Mouse (Mus musculus) forebrain, postnatal 0 days (tissue): ENCODE data around the gene Brpf3. TPM values are rescaled to one million over a fixed set of nuclear protein-coding genes. Genes with fewer than 3 reads are reported as not detected.

ENCODE experiments used
- ATAC-seq: fragments of 200-750 bp; cut with Nextera tagmentation; 2 replicates; pipeline ENCODE4 v1.8.0; 2017; ENCODE audit warnings: mild to moderate bottlenecking, moderate library complexity
- DNase-seq: peaks from one replicate; pipeline ENCODE4 v3.0.0-alpha.2; 2015
- H3K27ac ChIP-seq: fragments of 300-500 bp; sonication (generic); 2 replicates; pipeline ENCODE4 v1.5.1; 2014; ENCODE audit warnings: low read depth, mild to moderate bottlenecking, antibody characterized with exemption, low read length, moderate library complexity, mixed read lengths
- H3K27me3 ChIP-seq: fragments of 300-500 bp; sonication (generic); 2 replicates; pipeline ENCODE4 v1.6.1; 2014; ENCODE audit warnings: mild to moderate bottlenecking, low read length, mixed read lengths; ENCODE audit not compliant: insufficient read depth
- H3K36me3 ChIP-seq: fragments of 300-500 bp; sonication (generic); 2 replicates; pipeline ENCODE4 v1.6.1; 2014; ENCODE audit warnings: mild to moderate bottlenecking, moderate library complexity; ENCODE audit not compliant: insufficient read depth
- H3K4me1 ChIP-seq: fragments of 300-500 bp; sonication (generic); 2 replicates; pipeline ENCODE4 v1.6.1; 2014; ENCODE audit warnings: antibody characterized with exemption; ENCODE audit not compliant: insufficient read depth
- H3K4me2 ChIP-seq: fragments of 300-500 bp; sonication (generic); 2 replicates; pipeline ENCODE4 v1.6.1; 2014; ENCODE audit warnings: low read depth, mild to moderate bottlenecking, moderate library complexity
- H3K4me3 ChIP-seq: fragments of 300-500 bp; sonication (generic); 2 replicates; pipeline ENCODE4 v1.5.1; 2014; ENCODE audit warnings: low read depth, low read length, mixed read lengths
- H3K9ac ChIP-seq: fragments of 300-500 bp; sonication (generic); 2 replicates; pipeline ENCODE4 v1.6.1; 2014; ENCODE audit warnings: mild to moderate bottlenecking
- H3K9me3 ChIP-seq: fragments of 300-500 bp; sonication (generic); 2 replicates; pipeline ENCODE4 v1.6.1; 2016; ENCODE audit warnings: low read length
- CTCF ChIP-seq: sonication (generic); IDR thresholded peaks from 2 replicates; pipeline ENCODE4 v1.5.1; 2016; ENCODE audit warnings: antibody characterized with exemption, control low read depth, low read depth
- WGBS: fragments of 180-500 bp; shearing (Covaris S2); extraction: QIAGEN DNeasy Blood & Tissue Kit; methylation state at CpG from one replicate; pipeline ENCODE4 v1.1.7; 2014; 5-methylcytosine and 5-hydroxymethylcytosine counted together
- polyA plus RNA-seq: library from polyadenylated mRNA; unstranded; fragments of >200 nt; fragmentation: Nextera tagmentation; extraction: Ambion mirVana; gene quantifications from 2 replicates; pipeline ENCODE4 v1.2.1, GENCODE M21; 2015
- total RNA-seq: library from RNA; depleted of rRNA; stranded (reverse); fragments of >200 nt; gene quantifications from 2 replicates; pipeline ENCODE4 v1.2.3, GENCODE M21; 2014

Brpf3 gene
- total and polyA plus RNA-seq, 2 experiments from 2014 or later: 4.1 to 13.0 TPM

DNA sequence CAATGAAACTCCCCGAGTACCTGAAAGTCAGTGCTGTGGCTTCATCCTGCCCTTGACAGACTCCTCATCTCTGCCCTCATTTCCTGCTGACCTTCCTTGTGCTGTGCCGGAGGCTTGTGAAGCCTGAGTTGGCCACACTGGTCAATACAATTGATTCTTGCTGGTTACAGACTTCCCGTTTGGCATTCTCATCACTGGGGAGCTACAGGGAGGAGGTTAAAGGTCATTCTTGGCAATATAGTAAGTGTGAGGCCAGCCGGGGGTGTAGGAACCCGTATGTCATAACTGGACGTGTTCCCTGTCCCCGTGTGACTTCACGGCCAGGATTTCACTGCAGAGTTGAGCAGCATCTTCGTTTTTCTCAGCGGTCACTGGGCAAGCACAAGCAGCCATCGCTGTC is 70.9 kb downstream of the Brpf3 start:
- no peak overlapping the region for H3K27ac ChIP-seq
- H3K9me3 ChIP-seq: no peaks in the 10 kb centered on the region
- DNase-seq (no peak), ATAC-seq (no peak)
- TF ChIP-seq CTCF: no peak
- H3K27me3 ChIP-seq: no peaks in the 10 kb centered on the region
- H3K4me1 ChIP-seq: peaks cover 11% of the 10 kb centered on the region; the same call in 1 of the 2 replicates
- H3K9ac ChIP-seq: no peak overlapping the region
- H3K36me3 ChIP-seq: no peaks in the 10 kb centered on the region
- no peak overlapping the region for H3K4me2 ChIP-seq
- H3K4me3 ChIP-seq: no peak overlapping the region
- WGBS: 84% methylated on average over 11 of the region's 11 CpGs

GRCm38 (mm10) chr17:28872322-28872721 is 71.4 kb downstream of the Brpf3 start:
- TF ChIP-seq CTCF: no peak
- no peaks in the 10 kb centered on the region for H3K27me3 ChIP-seq
- H3K36me3 ChIP-seq: no peaks in the 10 kb centered on the region
- ATAC-seq (no peak), DNase-seq (no peak)
- H3K9ac ChIP-seq: no peak overlapping the region
- 89% methylated on average over 7 of the region's 7 CpGs for WGBS
- peaks cover 11% of the 10 kb centered on the region; the same call in 1 of the 2 replicates for H3K4me1 ChIP-seq
- no peak overlapping the region for H3K27ac ChIP-seq
- no peaks in the 10 kb centered on the region for H3K9me3 ChIP-seq
- H3K4me3 ChIP-seq: no peak overlapping the region
- no peak overlapping the region for H3K4me2 ChIP-seq

GRCm38 (mm10) chr17:28874216-28874615 is 73.3 kb downstream of the Brpf3 start:
- ATAC-seq (no peak), DNase-seq (no peak)
- Histone ChIP-seq H3K4me3 (no peak overlapping the region), H3K36me3 (no peaks in the 10 kb centered on the region), H3K27me3 (no peaks in the 10 kb centered on the region), H3K27ac (no peak overlapping the region), H3K9ac (no peak overlapping the region), H3K4me1 (peaks cover 11% of the 10 kb centered on the region; the same call in 1 of the 2 replicates), H3K9me3 (no peaks in the 10 kb centered on the region), H3K4me2 (no peak overlapping the region)
- 83% methylated on average over 4 of the region's 4 CpGs for WGBS
- TF ChIP-seq CTCF: no peak

DNA sequence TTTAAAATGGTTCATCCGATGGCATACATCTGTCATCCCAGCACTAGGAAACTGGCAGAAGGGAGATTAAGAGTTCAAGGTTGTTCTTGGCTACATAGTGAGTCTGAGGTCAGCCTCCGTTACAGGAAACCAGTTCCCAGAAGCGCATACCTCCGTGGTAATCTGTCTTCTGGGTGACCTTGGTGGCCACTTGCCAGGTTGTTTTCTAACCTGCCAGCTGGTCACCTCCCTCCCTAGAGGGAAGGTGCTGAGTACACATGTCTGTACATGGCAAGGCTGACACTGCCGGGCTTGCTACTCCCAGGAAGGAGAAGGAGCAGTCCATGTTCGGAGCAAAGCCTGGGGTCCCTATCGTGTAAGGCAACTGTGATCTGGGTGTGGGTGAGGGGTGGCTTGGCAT is 73.9 kb downstream of the Brpf3 start:
- Histone ChIP-seq H3K36me3 (no peaks in the 10 kb centered on the region), H3K9ac (no peak overlapping the region), H3K9me3 (no peaks in the 10 kb centered on the region), H3K27ac (no peak overlapping the region), H3K4me2 (no peak overlapping the region), H3K4me3 (no peak overlapping the region), H3K27me3 (no peaks in the 10 kb centered on the region), H3K4me1 (peaks cover 7% of the 10 kb centered on the region; the same call in 1 of the 2 replicates)
- WGBS: 73% methylated on average over 7 of the region's 7 CpGs
- DNase-seq: no peak
- no peak for ATAC-seq
- TF ChIP-seq CTCF: no peak

- H3K4me3 ChIP-seq: no peak overlapping the region
- WGBS: 33% methylated on average over 8 of the region's 8 CpGs
- peaks cover 7% of the 10 kb centered on the region; the same call in 1 of the 2 replicates for H3K4me1 ChIP-seq
- no peaks in the 10 kb centered on the region for H3K27me3 ChIP-seq
- H3K27ac ChIP-seq: no peak overlapping the region
- DNase-seq (peak; percentile 56), ATAC-seq (peak; percentile 64)
- no peaks in the 10 kb centered on the region for H3K36me3 ChIP-seq
- no peaks in the 10 kb centered on the region for H3K9me3 ChIP-seq
- no peak for TF ChIP-seq CTCF
- no peak overlapping the region for H3K4me2 ChIP-seq
- H3K9ac ChIP-seq: no peak overlapping the region
Measured at GRCm38 (mm10) chr17:28875316-28875715, 74.4 kb downstream of the Brpf3 start.

- ATAC-seq: no peak
Measured at GRCm38 (mm10) chr17:28876331-28876730, 75.4 kb downstream of the Brpf3 start.

DNA sequence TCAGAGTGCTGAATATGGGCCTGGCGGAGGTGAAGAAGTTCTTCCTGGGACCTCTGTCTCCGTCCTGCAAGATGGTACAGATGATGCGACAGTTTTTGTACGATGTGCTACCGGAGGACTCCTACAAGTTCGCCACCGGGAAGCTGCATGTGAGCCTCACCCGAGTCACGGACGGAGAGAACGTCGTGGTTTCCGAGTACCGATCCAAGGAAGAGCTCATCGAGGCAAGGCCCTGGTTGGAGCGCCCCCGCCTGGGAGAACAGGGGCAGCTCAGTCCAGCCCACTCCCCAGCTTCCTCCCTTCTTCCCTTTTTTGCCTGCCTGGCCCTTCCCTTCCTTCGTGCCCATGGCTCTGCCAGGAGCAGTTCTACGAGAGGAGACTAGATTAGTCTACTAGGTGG is 75.9 kb downstream of the Brpf3 start:
- no peak overlapping the region for H3K4me2 ChIP-seq
- DNase-seq: peak; percentile 42

More at GRCm38 (mm10) chr17:28876331-28876730, 75.4 kb downstream of the Brpf3 start:
- H3K27ac ChIP-seq: no peak overlapping the region
- no peak for TF ChIP-seq CTCF
- no peak overlapping the region for H3K4me2 ChIP-seq
- H3K36me3 ChIP-seq: no peaks in the 10 kb centered on the region
- WGBS: 64% methylated on average over 5 of the region's 5 CpGs
- H3K9ac ChIP-seq: no peak overlapping the region
- H3K4me1 ChIP-seq: peaks cover 7% of the 10 kb centered on the region; the same call in 1 of the 2 replicates
- DNase-seq: no peak
- H3K9me3 ChIP-seq: no peaks in the 10 kb centered on the region
- H3K27me3 ChIP-seq: no peaks in the 10 kb centered on the region
- H3K4me3 ChIP-seq: no peak overlapping the region

More for the DNA sequence above, 75.9 kb downstream of the Brpf3 start:
- H3K4me1 ChIP-seq: peaks cover 7% of the 10 kb centered on the region; the same call in 1 of the 2 replicates
- H3K9ac ChIP-seq: no peak overlapping the region
- H3K9me3 ChIP-seq: no peaks in the 10 kb centered on the region
- ATAC-seq: peak; percentile 38
- TF ChIP-seq CTCF: peak; percentile 58
- no peaks in the 10 kb centered on the region for H3K36me3 ChIP-seq
- H3K27me3 ChIP-seq: no peaks in the 10 kb centered on the region
- WGBS: 18% methylated on average over 19 of the region's 19 CpGs
- no peak overlapping the region for H3K27ac ChIP-seq
- no peak overlapping the region for H3K4me3 ChIP-seq
